Mouse (Mus musculus) heart, adult 8-10 months (tissue): ENCODE measurements at regions not wholly inside any gene's neighbourhood (a gene's known extent, or its start where the extent isn't known, plus 50 kb on each side); places are given as distances from the start of the nearest gene placed in this dataset.

Source experiments
- DNase-seq: peaks from one replicate; pipeline ENCODE4 v3.0.0; 2022; ENCODE audit warnings: low spot score

DNA sequence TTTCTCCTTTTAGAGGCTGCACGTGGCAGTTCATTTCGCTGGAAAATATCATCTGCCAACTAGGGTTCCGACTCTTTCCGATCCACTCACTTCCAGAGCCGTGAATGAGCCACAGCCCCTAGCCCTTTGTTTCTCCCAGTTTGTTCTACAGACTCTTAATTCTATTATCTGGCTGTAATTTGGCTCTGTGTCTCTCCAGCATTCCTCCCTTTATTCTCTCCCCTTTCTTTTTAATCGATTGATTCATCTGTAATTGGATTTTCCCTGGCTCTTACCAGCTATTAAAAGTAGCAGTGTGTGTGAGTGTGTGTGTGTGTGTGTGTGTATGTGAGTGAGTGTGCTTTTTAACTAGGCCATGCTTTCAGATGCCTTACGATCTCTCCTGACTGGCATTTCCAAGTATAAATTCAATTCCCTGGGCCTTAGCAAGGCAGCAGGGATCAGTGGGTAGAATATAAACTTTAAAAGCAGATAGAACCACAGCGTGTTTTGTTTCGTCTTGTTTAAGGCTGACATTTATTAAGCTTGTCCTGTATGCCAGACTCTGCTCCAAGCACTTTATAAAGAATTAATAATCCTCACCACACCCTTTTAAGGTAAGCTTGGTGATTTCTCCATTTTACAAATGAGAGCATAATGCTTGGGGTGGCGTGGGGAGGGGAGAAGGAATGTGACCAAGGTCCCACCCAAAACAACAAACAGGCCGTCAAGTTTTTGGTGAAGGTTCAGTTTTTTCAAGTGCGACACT lies 144.1 kb upstream of the Cpeb2 start:
- no peak for DNase-seq

DNA sequence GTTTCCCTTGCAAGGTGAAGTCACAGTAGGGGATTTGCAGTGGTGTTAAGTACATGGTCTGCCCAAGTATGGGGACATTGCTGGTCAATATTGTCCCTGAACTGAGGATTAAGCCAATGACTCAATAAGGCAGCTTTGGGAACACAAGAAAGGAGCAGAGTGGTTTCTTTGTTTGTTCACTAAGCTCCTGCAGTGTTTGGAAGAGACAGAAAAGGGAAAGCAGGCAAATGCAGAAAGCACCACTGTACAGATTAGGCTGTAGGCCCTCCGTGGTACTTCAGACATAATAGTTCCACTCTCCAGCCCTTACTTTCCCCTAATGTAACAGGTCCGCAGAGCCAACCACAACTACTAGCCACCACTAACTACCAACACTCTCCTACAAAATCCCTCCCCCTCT lies 143.5 kb upstream of the Cpeb2 start:
- DNase-seq = no peak

DNA sequence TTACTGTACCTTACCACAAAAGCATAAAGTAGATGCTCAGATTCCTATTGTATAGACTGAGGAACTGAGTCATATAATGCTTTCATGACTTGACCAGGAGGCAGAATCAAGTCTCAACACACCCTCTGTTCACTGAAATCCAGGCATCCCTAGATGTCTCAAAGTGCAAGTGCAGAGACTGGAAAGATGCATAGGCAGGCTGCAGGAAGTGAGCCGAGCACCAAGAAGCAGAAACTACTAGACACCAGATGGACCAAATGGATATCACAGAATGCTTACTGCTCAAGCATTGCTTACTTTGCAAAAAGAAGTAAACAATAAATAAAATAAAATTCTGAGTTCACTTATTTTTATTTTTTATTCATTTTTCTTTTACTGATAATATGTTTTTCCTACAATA lies 143.0 kb upstream of the Cpeb2 start:
- no peak for DNase-seq

GRCm38 (mm10) chr5:43093647-43094326 lies 139.2 kb upstream of the Cpeb2 start:
- DNase-seq = no peak

DNA sequence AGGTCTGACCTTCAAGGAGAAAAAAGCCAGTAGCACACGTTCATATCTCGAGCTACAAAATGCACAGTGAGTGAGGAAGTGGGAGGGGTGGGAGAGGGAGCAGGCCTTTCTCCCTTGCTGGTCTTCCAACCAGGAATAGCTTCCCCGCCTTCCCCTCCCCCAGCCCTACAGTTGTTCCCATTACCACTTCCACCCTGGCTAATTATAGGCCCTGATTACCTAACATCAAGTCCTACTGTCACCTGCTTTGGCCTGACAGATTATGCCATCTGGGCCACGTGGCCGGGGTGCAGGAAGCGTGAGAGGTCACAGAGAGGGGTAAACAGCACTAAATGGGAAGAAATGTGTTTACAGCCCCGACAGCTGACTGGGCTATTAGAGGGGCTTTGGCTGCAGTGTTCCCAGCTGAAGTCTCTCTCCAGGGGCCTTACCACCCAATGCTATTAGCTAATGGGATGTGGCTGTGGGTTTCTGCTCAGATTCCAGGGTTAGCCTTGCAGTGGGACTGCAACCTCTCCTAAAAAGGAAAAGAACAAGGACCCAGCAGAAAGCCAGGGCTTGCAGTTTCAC lies 138.6 kb upstream of the Cpeb2 start:
- DNase-seq = peak; percentile 53

- no peak for DNase-seq
Measured at GRCm38 (mm10) chr5:43102000-43102459, 130.9 kb upstream of the Cpeb2 start.

DNA sequence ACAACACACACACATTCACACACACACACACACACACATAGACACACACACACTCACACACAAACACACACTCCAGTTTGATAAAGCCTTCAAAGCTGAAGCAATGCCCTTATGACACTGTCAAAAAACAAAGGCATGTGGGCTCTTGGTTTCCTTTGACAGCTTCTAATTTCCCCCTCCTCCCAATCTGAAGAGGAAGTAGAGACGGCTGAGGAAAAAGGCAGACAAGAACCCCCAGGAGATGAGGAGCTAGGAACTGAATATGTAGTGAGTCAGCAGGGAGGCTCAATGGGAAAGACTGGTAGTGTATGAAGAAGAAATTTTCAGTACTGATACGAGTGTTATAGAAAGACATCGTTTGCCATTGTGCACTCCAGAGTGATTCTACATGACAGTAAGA lies 130.4 kb upstream of the Cpeb2 start:
- no peak for DNase-seq

- no peak for DNase-seq
Measured at GRCm38 (mm10) chr5:43103728-43104127, 129.2 kb upstream of the Cpeb2 start.

DNA sequence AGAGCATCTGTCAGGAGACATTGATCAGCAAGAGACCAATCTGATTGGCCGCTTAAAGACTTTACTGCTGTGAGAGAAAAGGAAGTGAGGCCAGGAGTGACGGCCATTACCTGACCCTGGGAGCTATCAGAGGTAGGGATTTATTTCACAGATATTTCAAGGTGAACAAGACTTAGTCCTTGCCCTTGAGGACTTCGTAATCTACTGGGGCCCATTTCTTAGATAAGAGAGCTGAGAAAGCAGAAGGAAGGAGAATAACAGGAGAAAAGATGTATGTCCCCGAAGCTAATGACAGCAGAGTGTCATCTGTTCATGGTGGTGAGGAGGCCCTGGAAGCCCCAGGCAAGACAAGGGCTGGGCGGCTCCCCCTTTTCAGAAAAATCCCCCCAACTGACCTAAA lies 127.4 kb upstream of the Cpeb2 start:
- DNase-seq = no peak

GRCm38 (mm10) chr5:43107436-43108259 lies 125.3 kb upstream of the Cpeb2 start:
- DNase-seq = no peak

GRCm38 (mm10) chr5:43108260-43108589 lies 124.7 kb upstream of the Cpeb2 start:
- DNase-seq = no peak

GRCm38 (mm10) chr5:43110122-43110521 lies 122.8 kb upstream of the Cpeb2 start:
- DNase-seq = no peak

DNA sequence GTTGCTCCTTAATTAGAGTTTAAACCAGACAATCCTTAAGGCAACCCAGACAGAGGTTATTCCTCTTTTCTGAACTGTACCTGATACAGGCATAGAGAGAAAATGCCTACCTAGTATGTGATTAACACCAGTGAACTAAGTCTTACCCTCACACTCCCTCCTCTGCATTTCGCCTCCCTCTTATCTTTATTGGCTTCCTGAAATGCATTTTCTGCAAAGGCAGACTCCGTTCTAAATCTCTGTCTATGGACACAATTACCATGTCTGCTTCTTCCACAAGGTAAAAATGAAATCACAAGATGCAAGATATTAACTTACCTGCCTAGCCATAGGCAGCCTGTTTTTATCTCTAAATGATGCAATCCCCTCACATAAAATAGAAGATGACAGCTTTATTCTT lies 121.2 kb upstream of the Cpeb2 start:
- no peak for DNase-seq

GRCm38 (mm10) chr5:43113405-43114119 lies 119.4 kb upstream of the Cpeb2 start:
- no peak for DNase-seq

GRCm38 (mm10) chr5:43115507-43115906 lies 117.5 kb upstream of the Cpeb2 start:
- DNase-seq = no peak

DNA sequence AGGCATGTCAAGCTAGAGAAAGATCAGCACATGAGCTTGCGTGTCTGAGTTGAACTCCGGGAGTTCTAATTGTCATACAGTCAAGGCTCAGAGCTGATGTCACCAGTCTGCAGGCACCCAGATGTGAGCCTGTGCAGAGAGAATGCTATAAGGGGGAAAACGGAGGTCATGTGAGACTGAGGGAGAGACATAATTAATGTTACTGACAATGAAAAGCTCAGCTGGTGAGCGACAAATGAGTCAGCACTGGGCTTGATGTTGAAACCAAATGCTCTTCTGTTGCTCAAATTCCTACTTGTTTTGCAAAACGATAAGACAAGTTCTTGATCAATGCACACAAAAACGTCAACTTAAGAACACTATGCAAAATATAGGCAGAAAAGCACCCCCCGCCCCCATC lies 116.1 kb upstream of the Cpeb2 start:
- DNase-seq = no peak

DNA sequence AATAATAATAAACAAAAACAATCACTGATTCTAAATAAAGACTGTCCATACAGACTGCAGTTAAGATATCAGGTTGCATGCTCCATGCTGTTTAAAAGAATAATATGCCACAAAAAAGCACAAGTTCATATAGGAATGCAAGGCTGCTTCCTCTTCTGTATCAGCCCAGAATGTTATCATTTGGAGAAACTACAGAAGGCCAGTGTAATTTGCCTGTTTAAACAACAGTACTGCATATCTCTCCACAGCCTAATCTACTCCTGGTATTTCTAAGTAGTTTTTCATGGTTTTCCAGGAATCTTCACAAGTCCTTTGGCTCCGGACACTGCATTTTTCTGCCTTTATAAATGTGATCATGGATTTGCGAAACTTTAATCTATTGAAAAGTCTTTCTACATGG lies 111.9 kb upstream of the Cpeb2 start:
- no peak for DNase-seq

- DNase-seq = no peak
Measured at GRCm38 (mm10) chr5:43124301-43124700, 108.7 kb upstream of the Cpeb2 start.

DNA sequence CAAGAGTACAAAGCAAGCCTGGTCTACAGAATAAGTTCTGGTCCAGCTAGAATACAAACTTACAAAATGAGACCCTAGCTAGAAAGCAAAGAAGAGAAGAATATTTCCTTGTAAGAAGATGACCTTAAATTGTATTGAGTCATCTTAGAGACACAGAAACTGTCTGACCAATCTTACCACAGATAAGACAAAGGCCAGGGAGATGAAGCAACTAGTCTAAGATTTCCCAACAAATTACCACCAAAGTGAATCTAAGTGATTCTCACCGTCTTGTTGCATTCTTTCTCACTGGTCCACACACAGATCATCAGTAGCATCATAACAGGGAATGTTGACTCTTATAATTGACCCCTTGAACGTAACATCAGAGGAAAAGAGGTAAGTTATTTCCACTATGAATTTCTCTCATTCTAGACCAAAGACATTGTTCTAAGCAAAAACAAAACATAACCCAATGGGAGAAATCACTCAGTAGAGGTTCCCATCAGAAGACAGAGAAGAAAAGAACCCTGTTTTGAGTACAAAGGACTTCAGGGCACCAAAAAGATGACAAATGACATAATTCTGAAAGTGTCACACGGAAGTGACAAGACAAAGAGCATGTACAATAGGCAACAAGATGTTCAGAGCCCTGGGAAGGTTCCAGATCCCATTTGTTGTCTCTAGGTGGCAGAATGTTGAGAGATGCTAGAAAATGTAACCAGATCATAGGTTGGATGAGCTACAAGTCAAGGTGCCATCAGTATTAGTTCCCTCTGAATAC lies 107.0 kb upstream of the Cpeb2 start:
- DNase-seq = no peak

GRCm38 (mm10) chr5:43130377-43130776 lies 102.6 kb upstream of the Cpeb2 start:
- no peak for DNase-seq
